Mouse (Mus musculus) stomach, postnatal 0 days (tissue): ENCODE data around the gene Tmem248.

Source experiments
- CTCF ChIP-seq: IDR thresholded peaks from 2 replicates; pipeline ENCODE4 v1.5.1; 2016; ENCODE audit warnings: antibody characterized with exemption, low read depth, mild to moderate bottlenecking, moderate library complexity
- EP300 ChIP-seq: optimal IDR thresholded peaks from 2 replicates; pipeline ENCODE3; 2016; ENCODE audit warnings: antibody characterized with exemption

GRCm38 (mm10) chr5:130190909-130191308, 26.0 kb upstream of the Tmem248 start:
- TF ChIP-seq CTCF: no peak
- TF ChIP-seq EP300: no peak
